Mouse (Mus musculus): ENCODE data around the gene Mrpl33. TPM values are rescaled to one million over a fixed set of nuclear protein-coding genes. Genes with fewer than 3 reads are reported as not detected.

Gene Mrpl33
- polyA plus RNA-seq, 1 experiment from 2014 or later = 326 TPM

- H3K9ac ChIP-seq (replicated peaks; ENCODE audit: low read depth, low read length) = no peak overlapping the region
- 77% methylated on average over 5 of the region's 5 CpGs for WGBS
- H3K27ac ChIP-seq (ENCODE audit: low read length) = no peak overlapping the region
- no peak for ATAC-seq (ENCODE audit: insufficient number of reproducible peaks, insufficient read depth, low FRiP score, low read depth)
- H3K36me3 ChIP-seq (ENCODE audit: control insufficient read depth, insufficient read depth, low read length) = no peaks in the 10 kb centered on the region
- H3K9me3 ChIP-seq (ENCODE audit: control insufficient read depth, low read depth, low read length) = no peaks in the 10 kb centered on the region
- H3K4me1 ChIP-seq (ENCODE audit: control insufficient read depth, insufficient read depth, low read length) = peaks cover 21% of the 10 kb centered on the region; the same call in 1 of the 2 replicates
- no peak overlapping the region for H3K4me2 ChIP-seq (replicated peaks; ENCODE audit: low read depth, low read length)
- no peaks in the 10 kb centered on the region for H3K27me3 ChIP-seq (ENCODE audit: control insufficient read depth, insufficient read depth, low read length)
- no peak overlapping the region for H3K4me3 ChIP-seq (ENCODE audit: low read depth, low read length)
Observed at GRCm38 (mm10) chr5:31634679-31635078, 37.9 kb downstream of the Mrpl33 start.

DNA sequence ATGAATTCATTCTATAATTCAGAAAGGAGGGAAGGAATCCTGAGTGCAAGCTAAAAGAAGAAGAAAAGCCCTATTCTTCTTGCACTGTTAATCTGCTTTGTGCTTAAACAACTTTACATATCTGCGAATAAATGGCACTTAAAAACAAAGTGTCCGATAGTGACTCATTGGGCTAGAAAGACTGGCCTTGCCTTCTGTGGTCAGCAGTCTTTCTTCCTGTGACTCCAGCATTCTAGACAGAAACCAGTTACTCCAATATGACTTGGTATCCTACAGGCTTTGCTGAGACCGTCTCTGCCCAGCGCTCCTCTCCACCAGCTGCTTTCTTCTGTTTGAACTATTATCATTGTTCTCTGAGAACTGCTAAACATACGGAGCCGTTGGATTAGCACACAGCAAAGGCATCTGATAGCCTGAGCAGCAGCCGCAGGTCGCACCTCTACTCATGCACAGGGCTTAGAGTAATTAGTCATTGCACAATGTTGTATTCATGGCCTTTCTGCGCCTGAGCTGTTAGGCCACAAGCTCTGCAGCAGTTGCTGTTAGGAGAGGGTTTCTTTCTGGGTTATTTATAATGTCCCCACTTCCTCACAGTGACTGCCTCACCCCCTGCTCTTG lies 40.0 kb downstream of the Mrpl33 start:
- Histone ChIP-seq H3K9me3 (ENCODE audit: control insufficient read depth, low read depth, low read length) (no peaks in the 10 kb centered on the region), H3K9ac (replicated peaks; ENCODE audit: low read depth, low read length) (no peak overlapping the region), H3K27ac (ENCODE audit: low read length) (peak overlapping the region; percentile 57; the same call in 1 of the 2 replicates), H3K36me3 (ENCODE audit: control insufficient read depth, insufficient read depth, low read length) (no peaks in the 10 kb centered on the region), H3K4me3 (ENCODE audit: low read depth, low read length) (no peak overlapping the region), H3K4me1 (ENCODE audit: control insufficient read depth, insufficient read depth, low read length) (peaks cover 21% of the 10 kb centered on the region; the same call in 1 of the 2 replicates), H3K27me3 (ENCODE audit: control insufficient read depth, insufficient read depth, low read length) (no peaks in the 10 kb centered on the region), H3K4me2 (replicated peaks; ENCODE audit: low read depth, low read length) (no peak overlapping the region)
- 38% methylated on average over 9 of the region's 9 CpGs for WGBS
- peak; percentile 66; the same call in 1 of the 2 replicates for ATAC-seq (ENCODE audit: insufficient number of reproducible peaks, insufficient read depth, low FRiP score, low read depth)

DNA sequence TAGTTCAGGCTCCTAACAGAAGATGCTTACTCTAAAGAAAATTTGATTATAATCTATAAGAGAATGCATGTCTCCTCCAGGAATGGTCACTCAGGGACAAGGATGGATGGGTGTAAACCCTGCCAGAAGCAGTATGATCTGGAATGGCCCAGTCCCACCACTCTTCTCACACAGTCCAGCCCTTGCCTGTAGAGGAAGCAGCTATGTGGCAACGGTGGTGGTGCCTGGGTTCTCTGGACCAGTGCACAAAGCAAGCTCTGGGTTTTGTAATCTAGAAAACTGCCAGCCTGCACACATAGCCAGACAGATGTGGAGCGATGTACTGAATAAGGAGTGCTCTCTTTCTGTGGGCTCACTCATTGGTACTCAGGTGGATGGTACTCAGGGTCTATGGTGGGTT lies 43.8 kb downstream of the Mrpl33 start:
- no peak overlapping the region for H3K4me2 ChIP-seq (replicated peaks; ENCODE audit: low read depth, low read length)
- H3K4me1 ChIP-seq (ENCODE audit: control insufficient read depth, insufficient read depth, low read length) = peaks cover 16% of the 10 kb centered on the region; the same call in 1 of the 2 replicates
- WGBS = 92% methylated on average over 2 of the region's 2 CpGs
- no peak for ATAC-seq (ENCODE audit: insufficient number of reproducible peaks, insufficient read depth, low FRiP score, low read depth)
- no peaks in the 10 kb centered on the region for H3K9me3 ChIP-seq (ENCODE audit: control insufficient read depth, low read depth, low read length)
- H3K36me3 ChIP-seq (ENCODE audit: control insufficient read depth, insufficient read depth, low read length) = no peaks in the 10 kb centered on the region
- H3K27me3 ChIP-seq (ENCODE audit: control insufficient read depth, insufficient read depth, low read length) = no peaks in the 10 kb centered on the region
- no peak overlapping the region for H3K9ac ChIP-seq (replicated peaks; ENCODE audit: low read depth, low read length)
- no peak overlapping the region for H3K4me3 ChIP-seq (ENCODE audit: low read depth, low read length)
- no peak overlapping the region for H3K27ac ChIP-seq (ENCODE audit: low read length)

DNA sequence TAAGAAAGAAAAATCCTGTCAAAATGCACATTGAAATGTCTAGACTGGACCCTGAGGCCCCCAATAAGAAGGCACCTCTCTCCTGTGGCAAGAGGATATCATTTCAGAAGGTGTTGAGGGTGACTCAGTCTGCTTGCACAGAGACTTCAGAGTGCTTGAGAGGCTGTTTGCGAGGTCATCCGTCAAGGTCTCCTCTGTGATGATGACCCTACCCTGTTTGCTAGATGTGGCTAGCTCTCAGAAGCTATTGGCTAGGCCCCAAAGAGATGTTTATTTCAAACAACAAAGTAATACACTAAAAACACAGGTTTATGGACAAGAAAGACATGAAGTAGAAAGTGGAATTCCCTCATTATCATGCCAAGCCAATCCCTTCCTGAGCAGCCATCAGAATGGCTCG lies 45.6 kb downstream of the Mrpl33 start:
- Histone ChIP-seq H3K27ac (ENCODE audit: low read length) (no peak overlapping the region), H3K9ac (replicated peaks; ENCODE audit: low read depth, low read length) (no peak overlapping the region), H3K27me3 (ENCODE audit: control insufficient read depth, insufficient read depth, low read length) (no peaks in the 10 kb centered on the region), H3K9me3 (ENCODE audit: control insufficient read depth, low read depth, low read length) (no peaks in the 10 kb centered on the region), H3K36me3 (ENCODE audit: control insufficient read depth, insufficient read depth, low read length) (no peaks in the 10 kb centered on the region), H3K4me1 (ENCODE audit: control insufficient read depth, insufficient read depth, low read length) (no peaks in the 10 kb centered on the region), H3K4me3 (ENCODE audit: low read depth, low read length) (no peak overlapping the region), H3K4me2 (replicated peaks; ENCODE audit: low read depth, low read length) (no peak overlapping the region)
- WGBS = 82% methylated on average over 3 of the region's 3 CpGs
- ATAC-seq (ENCODE audit: insufficient number of reproducible peaks, insufficient read depth, low FRiP score, low read depth) = no peak

GRCm38 (mm10) chr5:31644272-31644671 lies 47.5 kb downstream of the Mrpl33 start:
- H3K9me3 ChIP-seq (ENCODE audit: control insufficient read depth, low read depth, low read length) = no peaks in the 10 kb centered on the region
- no peak overlapping the region for H3K27ac ChIP-seq (ENCODE audit: low read length)
- H3K36me3 ChIP-seq (ENCODE audit: control insufficient read depth, insufficient read depth, low read length) = no peaks in the 10 kb centered on the region
- H3K9ac ChIP-seq (replicated peaks; ENCODE audit: low read depth, low read length) = no peak overlapping the region
- no peaks in the 10 kb centered on the region for H3K4me1 ChIP-seq (ENCODE audit: control insufficient read depth, insufficient read depth, low read length)
- H3K27me3 ChIP-seq (ENCODE audit: control insufficient read depth, insufficient read depth, low read length) = no peaks in the 10 kb centered on the region
- no peak overlapping the region for H3K4me2 ChIP-seq (replicated peaks; ENCODE audit: low read depth, low read length)
- H3K4me3 ChIP-seq (ENCODE audit: low read depth, low read length) = no peak overlapping the region
- ATAC-seq (ENCODE audit: insufficient number of reproducible peaks, insufficient read depth, low FRiP score, low read depth) = no peak
- 73% methylated on average over 4 of the region's 4 CpGs for WGBS

DNA sequence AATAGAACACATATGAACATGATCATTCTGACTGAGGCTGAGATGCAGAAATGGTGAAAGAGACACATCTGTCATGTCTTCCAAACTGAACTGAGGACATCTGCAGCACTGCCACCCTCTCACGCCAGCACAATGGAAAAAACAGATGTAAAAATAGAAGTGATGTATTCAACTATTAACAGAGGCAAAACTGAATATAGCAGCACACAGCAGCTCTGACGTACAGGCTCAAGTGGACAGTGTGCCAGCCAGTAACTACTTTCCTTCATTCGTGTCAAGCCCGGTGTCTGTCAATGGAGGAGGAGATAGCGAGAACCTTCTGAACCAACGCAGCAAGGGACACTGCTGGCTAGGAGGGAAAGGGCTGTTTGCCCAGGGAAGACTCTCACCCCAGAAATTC lies 48.1 kb downstream of the Mrpl33 start:
- ATAC-seq (ENCODE audit: insufficient number of reproducible peaks, insufficient read depth, low FRiP score, low read depth) = no peak
- no peaks in the 10 kb centered on the region for H3K36me3 ChIP-seq (ENCODE audit: control insufficient read depth, insufficient read depth, low read length)
- H3K4me3 ChIP-seq (ENCODE audit: low read depth, low read length) = no peak overlapping the region
- no peaks in the 10 kb centered on the region for H3K27me3 ChIP-seq (ENCODE audit: control insufficient read depth, insufficient read depth, low read length)
- H3K27ac ChIP-seq (ENCODE audit: low read length) = no peak overlapping the region
- H3K9ac ChIP-seq (replicated peaks; ENCODE audit: low read depth, low read length) = no peak overlapping the region
- H3K4me2 ChIP-seq (replicated peaks; ENCODE audit: low read depth, low read length) = no peak overlapping the region
- 81% methylated on average over 6 of the region's 6 CpGs for WGBS
- no peaks in the 10 kb centered on the region for H3K9me3 ChIP-seq (ENCODE audit: control insufficient read depth, low read depth, low read length)
- no peaks in the 10 kb centered on the region for H3K4me1 ChIP-seq (ENCODE audit: control insufficient read depth, insufficient read depth, low read length)

DNA sequence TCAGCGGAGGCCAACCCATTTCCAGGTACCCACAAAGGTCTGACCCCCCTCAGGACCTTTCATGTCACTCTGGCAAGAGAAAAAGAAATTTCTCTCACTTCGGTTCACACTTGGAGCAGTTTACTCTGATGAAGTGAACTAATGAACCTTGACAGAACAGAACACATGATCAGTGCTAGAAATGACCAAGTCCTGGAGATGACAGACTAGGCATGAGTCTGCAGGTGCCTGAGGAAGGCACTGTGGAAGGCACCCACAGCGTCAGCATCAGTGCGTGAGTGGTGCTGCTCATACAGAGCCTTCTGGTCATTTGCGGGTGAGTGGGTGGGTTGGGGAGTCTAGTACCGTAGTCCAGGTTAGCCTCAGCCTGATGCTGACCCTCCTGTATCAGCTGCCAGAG lies 49.1 kb downstream of the Mrpl33 start:
- 85% methylated on average over 6 of the region's 6 CpGs for WGBS

GRCm38 (mm10) chr5:31646574-31646973 lies 49.8 kb downstream of the Mrpl33 start:
- 84% methylated on average over 6 of the region's 6 CpGs for WGBS
- no peaks in the 10 kb centered on the region for H3K4me1 ChIP-seq (ENCODE audit: control insufficient read depth, insufficient read depth, low read length)
- ATAC-seq (ENCODE audit: insufficient number of reproducible peaks, insufficient read depth, low FRiP score, low read depth) = no peak
- no peak overlapping the region for H3K9ac ChIP-seq (replicated peaks; ENCODE audit: low read depth, low read length)
- no peak overlapping the region for H3K27ac ChIP-seq (ENCODE audit: low read length)
- no peaks in the 10 kb centered on the region for H3K27me3 ChIP-seq (ENCODE audit: control insufficient read depth, insufficient read depth, low read length)
- no peak overlapping the region for H3K4me3 ChIP-seq (ENCODE audit: low read depth, low read length)
- H3K4me2 ChIP-seq (replicated peaks; ENCODE audit: low read depth, low read length) = no peak overlapping the region
- H3K36me3 ChIP-seq (ENCODE audit: control insufficient read depth, insufficient read depth, low read length) = no peaks in the 10 kb centered on the region
- no peaks in the 10 kb centered on the region for H3K9me3 ChIP-seq (ENCODE audit: control insufficient read depth, low read depth, low read length)

More for the DNA sequence above, 49.1 kb downstream of the Mrpl33 start:
- Histone ChIP-seq H3K27ac (ENCODE audit: low read length) (no peak overlapping the region), H3K4me1 (ENCODE audit: control insufficient read depth, insufficient read depth, low read length) (no peaks in the 10 kb centered on the region), H3K27me3 (ENCODE audit: control insufficient read depth, insufficient read depth, low read length) (no peaks in the 10 kb centered on the region), H3K36me3 (ENCODE audit: control insufficient read depth, insufficient read depth, low read length) (no peaks in the 10 kb centered on the region), H3K9me3 (ENCODE audit: control insufficient read depth, low read depth, low read length) (no peaks in the 10 kb centered on the region), H3K4me3 (ENCODE audit: low read depth, low read length) (no peak overlapping the region), H3K4me2 (replicated peaks; ENCODE audit: low read depth, low read length) (no peak overlapping the region), H3K9ac (replicated peaks; ENCODE audit: low read depth, low read length) (no peak overlapping the region)
- no peak for ATAC-seq (ENCODE audit: insufficient number of reproducible peaks, insufficient read depth, low FRiP score, low read depth)

DNA sequence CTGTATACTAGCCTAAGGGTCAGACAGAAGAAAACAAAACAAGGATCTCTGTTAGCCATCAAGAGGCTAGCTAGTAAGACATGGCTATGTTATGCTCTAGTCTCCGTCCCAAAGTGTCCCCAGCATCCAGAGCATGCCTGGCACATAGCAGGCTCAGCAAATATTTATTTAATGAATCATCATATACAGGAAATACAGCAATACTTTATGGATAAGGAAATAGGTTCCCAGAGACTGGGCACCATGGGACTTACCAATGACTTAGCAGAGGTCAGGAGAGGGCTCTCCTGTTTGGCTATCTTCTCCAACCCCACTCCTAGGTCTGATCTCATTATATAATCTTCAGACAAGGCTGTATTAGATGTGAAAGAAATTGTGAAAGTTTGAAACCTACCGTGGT lies 50.6 kb downstream of the Mrpl33 start:
- H3K36me3 ChIP-seq (ENCODE audit: control insufficient read depth, insufficient read depth, low read length) = no peaks in the 10 kb centered on the region
- H3K9ac ChIP-seq (replicated peaks; ENCODE audit: low read depth, low read length) = no peak overlapping the region
- no peak overlapping the region for H3K27ac ChIP-seq (ENCODE audit: low read length)
- H3K27me3 ChIP-seq (ENCODE audit: control insufficient read depth, insufficient read depth, low read length) = no peaks in the 10 kb centered on the region
- WGBS = 81% methylated on average over 2 of the region's 2 CpGs
- no peaks in the 10 kb centered on the region for H3K4me1 ChIP-seq (ENCODE audit: control insufficient read depth, insufficient read depth, low read length)
- ATAC-seq (ENCODE audit: insufficient number of reproducible peaks, insufficient read depth, low FRiP score, low read depth) = no peak
- no peak overlapping the region for H3K4me3 ChIP-seq (ENCODE audit: low read depth, low read length)
- no peaks in the 10 kb centered on the region for H3K9me3 ChIP-seq (ENCODE audit: control insufficient read depth, low read depth, low read length)
- no peak overlapping the region for H3K4me2 ChIP-seq (replicated peaks; ENCODE audit: low read depth, low read length)
